Mouse (Mus musculus) midbrain, embryonic 12.5 days (tissue): ENCODE data around the gene Pla2g2c. TPM values are rescaled to one million over a fixed set of nuclear protein-coding genes. Genes with fewer than 3 reads are reported as not detected.

Source experiments
- ATAC-seq: fragments of 200-750 bp; cut with Nextera tagmentation; 2 replicates; pipeline ENCODE4 v1.8.0; 2017; ENCODE audit warnings: low read depth, moderate TSS enrichment, moderate library complexity; ENCODE audit not compliant: low FRiP score
- H3K27ac ChIP-seq: fragments of 300-500 bp; sonication (generic); replicated peaks from 2 replicates; pipeline ENCODE4 v1.5.1; 2016; ENCODE audit warnings: mild to moderate bottlenecking
- H3K27me3 ChIP-seq: fragments of 300-500 bp; sonication (generic); 2 replicates; pipeline ENCODE4 v1.6.1; 2016; ENCODE audit warnings: mild to moderate bottlenecking
- H3K36me3 ChIP-seq: fragments of 300-500 bp; sonication (generic); 2 replicates; pipeline ENCODE4 v1.6.1; 2016
- H3K4me1 ChIP-seq: fragments of 300-500 bp; sonication (generic); 2 replicates; pipeline ENCODE4 v1.6.1; 2016
- H3K4me2 ChIP-seq: fragments of 300-500 bp; sonication (generic); replicated peaks from 2 replicates; pipeline ENCODE4 v1.6.1; 2016; ENCODE audit warnings: mild to moderate bottlenecking, moderate library complexity
- H3K4me3 ChIP-seq: fragments of 300-500 bp; sonication (generic); 2 replicates; pipeline ENCODE4 v1.5.1; 2016; ENCODE audit warnings: mild to moderate bottlenecking
- H3K9ac ChIP-seq: fragments of 300-500 bp; sonication (generic); replicated peaks from 2 replicates; pipeline ENCODE4 v1.6.1; 2016; ENCODE audit warnings: mild to moderate bottlenecking, moderate library complexity
- H3K9me3 ChIP-seq: fragments of 300-500 bp; sonication (generic); 2 replicates; pipeline ENCODE4 v1.6.1; 2016; ENCODE audit warnings: mild to moderate bottlenecking
- WGBS: fragments of 180-500 bp; shearing (Covaris S2); methylation state at CpG from one replicate; pipeline ENCODE4 v1.1.7; 2016; 5-methylcytosine and 5-hydroxymethylcytosine counted together
- polyA plus RNA-seq: library from polyadenylated mRNA; unstranded; fragments of >200 nt; fragmentation: Nextera tagmentation; extraction: Ambion mirVana; gene quantifications from 2 replicates; pipeline ENCODE4 v1.2.1, GENCODE M21; 2016

The Pla2g2c gene
- polyA plus RNA-seq, 1 experiment from 2014 or later, result 0.50 TPM

- Histone ChIP-seq H3K27me3 (no peaks in the 10 kb centered on the region), H3K9me3 (no peaks in the 10 kb centered on the region), H3K4me2 (no peak overlapping the region), H3K9ac (no peak overlapping the region), H3K36me3 (no peaks in the 10 kb centered on the region), H3K4me1 (no peaks in the 10 kb centered on the region), H3K4me3 (no peak overlapping the region), H3K27ac (no peak overlapping the region)
- WGBS, result 71% methylated on average over 4 of the region's 4 CpGs
- no peak for ATAC-seq
These were observed 61.5 kb downstream of the Pla2g2c start for GRCm38 (mm10) chr4:138786141-138786540.

GRCm38 (mm10) chr4:138788381-138788780 is 63.8 kb downstream of the Pla2g2c start:
- no peak overlapping the region for H3K9ac ChIP-seq
- H3K36me3 ChIP-seq, result no peaks in the 10 kb centered on the region
- H3K27me3 ChIP-seq, result no peaks in the 10 kb centered on the region
- WGBS, result 80% methylated on average over 4 of the region's 4 CpGs
- H3K4me3 ChIP-seq, result no peak overlapping the region
- ATAC-seq, result no peak
- no peaks in the 10 kb centered on the region for H3K9me3 ChIP-seq
- H3K27ac ChIP-seq, result no peak overlapping the region
- no peak overlapping the region for H3K4me2 ChIP-seq
- no peaks in the 10 kb centered on the region for H3K4me1 ChIP-seq

- WGBS, result 78% methylated on average over 6 of the region's 6 CpGs
- Histone ChIP-seq H3K4me2 (no peak overlapping the region), H3K4me1 (no peaks in the 10 kb centered on the region), H3K4me3 (no peak overlapping the region), H3K27ac (no peak overlapping the region), H3K9me3 (no peaks in the 10 kb centered on the region), H3K27me3 (no peaks in the 10 kb centered on the region), H3K36me3 (no peaks in the 10 kb centered on the region), H3K9ac (no peak overlapping the region)
- ATAC-seq, result no peak
These were observed 66.9 kb downstream of the Pla2g2c start for GRCm38 (mm10) chr4:138791452-138791851.

GRCm38 (mm10) chr4:138792599-138792998 is 68.0 kb downstream of the Pla2g2c start:
- Histone ChIP-seq H3K4me3 (no peak overlapping the region), H3K27me3 (no peaks in the 10 kb centered on the region), H3K9me3 (no peaks in the 10 kb centered on the region), H3K27ac (no peak overlapping the region), H3K4me2 (no peak overlapping the region), H3K4me1 (no peaks in the 10 kb centered on the region), H3K36me3 (no peaks in the 10 kb centered on the region), H3K9ac (no peak overlapping the region)
- no peak for ATAC-seq
- WGBS, result 74% methylated on average over 9 of the region's 9 CpGs

GRCm38 (mm10) chr4:138793276-138793675 is 68.7 kb downstream of the Pla2g2c start:
- Histone ChIP-seq H3K9ac (no peak overlapping the region), H3K27me3 (no peaks in the 10 kb centered on the region), H3K9me3 (no peaks in the 10 kb centered on the region), H3K36me3 (no peaks in the 10 kb centered on the region), H3K4me3 (no peak overlapping the region), H3K4me1 (no peaks in the 10 kb centered on the region), H3K4me2 (no peak overlapping the region), H3K27ac (no peak overlapping the region)
- WGBS, result 68% methylated on average over 2 of the region's 2 CpGs
- no peak for ATAC-seq

- Histone ChIP-seq H3K4me3 (no peak overlapping the region), H3K9me3 (no peaks in the 10 kb centered on the region), H3K27ac (no peak overlapping the region), H3K9ac (no peak overlapping the region), H3K4me2 (no peak overlapping the region), H3K4me1 (no peaks in the 10 kb centered on the region), H3K36me3 (no peaks in the 10 kb centered on the region), H3K27me3 (no peaks in the 10 kb centered on the region)
- no peak for ATAC-seq
- 86% methylated on average over 6 of the region's 6 CpGs for WGBS
These were observed 69.8 kb downstream of the Pla2g2c start for GRCm38 (mm10) chr4:138794344-138794743.

Other genes with a start within 250 kb of the Pla2g2c start
- 0.14 and 0.37 TPM in 2 replicates for gene Vwa5b1, start 88.9 kb upstream of the Pla2g2c start, polyA plus RNA-seq
- gene Ubxn10, start 12.4 kb downstream of the Pla2g2c start, polyA plus RNA-seq, result 1.4 and 2.1 TPM in 2 replicates
- gene Pla2g2f, start 32.8 kb downstream of the Pla2g2c start, polyA plus RNA-seq, result 0.11 and 0.12 TPM in 2 replicates
- 0.21 and 0.33 TPM in 2 replicates for gene Pla2g2d, start 50.9 kb downstream of the Pla2g2c start, polyA plus RNA-seq
- not detected in 2 replicates for gene Pla2g5, start 138.7 kb downstream of the Pla2g2c start, polyA plus RNA-seq
- gene Gm13030, start 149.2 kb downstream of the Pla2g2c start, polyA plus RNA-seq, result not detected in 2 replicates
- not detected in 2 replicates for gene Pla2g2e, start 153.2 kb downstream of the Pla2g2c start, polyA plus RNA-seq
- 2.6 and 2.9 TPM in 2 replicates for gene Otud3, start 189.2 kb downstream of the Pla2g2c start, polyA plus RNA-seq
- not detected in 2 replicates for gene Rnf186, start 242.3 kb downstream of the Pla2g2c start, polyA plus RNA-seq
- gene Tmco4, start 248.1 kb downstream of the Pla2g2c start, polyA plus RNA-seq, result 1.2 and 1.5 TPM in 2 replicates